Mouse (Mus musculus) right cerebral cortex, postnatal 14 days (tissue): ENCODE data around the gene Psmb11.
"Not testable (repeated sequence)": the region's sequence is repeated elsewhere in the genome, so short reads cannot be mapped to it uniquely, and the experiment has no call there.

ENCODE experiments used
- DNase-seq: peaks from one replicate; pipeline ENCODE4 v3.0.0; 2022

Gene Psmb11

DNA sequence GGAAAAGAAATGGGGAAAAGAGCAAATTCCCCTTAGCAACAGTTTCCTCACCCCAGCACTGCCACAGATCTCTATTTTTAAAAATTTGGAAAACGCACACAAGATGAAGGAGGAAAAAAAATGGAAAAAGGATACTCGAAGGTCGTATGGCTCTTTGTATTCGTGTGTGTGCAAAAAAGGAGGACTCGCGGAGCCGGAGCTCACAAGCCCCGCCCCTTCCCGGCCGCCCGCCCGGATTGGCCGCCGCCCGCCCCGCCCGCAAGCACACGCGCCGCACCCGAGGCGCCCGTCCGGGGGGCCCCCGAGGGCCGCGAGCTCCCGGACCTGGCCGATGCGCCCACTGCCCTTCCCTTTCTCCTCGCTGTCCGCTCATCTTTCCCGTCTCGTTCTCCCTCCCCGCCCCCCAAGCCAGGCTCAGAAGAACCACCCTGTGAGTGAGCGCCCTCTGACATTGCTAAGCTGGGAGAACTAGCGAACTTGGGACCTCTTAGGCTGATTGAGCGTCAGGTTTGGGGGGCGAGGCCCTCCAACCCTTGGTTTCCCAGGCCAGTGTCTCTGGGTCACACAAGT, 15.4 kb upstream of the Psmb11 start, which contains the start of gene 4931414P19Rik:
Gene 4931414P19Rik, minus strand, starts transcription at position 242 of the 570 bp plus-strand sequence.
- peak; percentile 77 for DNase-seq

DNA sequence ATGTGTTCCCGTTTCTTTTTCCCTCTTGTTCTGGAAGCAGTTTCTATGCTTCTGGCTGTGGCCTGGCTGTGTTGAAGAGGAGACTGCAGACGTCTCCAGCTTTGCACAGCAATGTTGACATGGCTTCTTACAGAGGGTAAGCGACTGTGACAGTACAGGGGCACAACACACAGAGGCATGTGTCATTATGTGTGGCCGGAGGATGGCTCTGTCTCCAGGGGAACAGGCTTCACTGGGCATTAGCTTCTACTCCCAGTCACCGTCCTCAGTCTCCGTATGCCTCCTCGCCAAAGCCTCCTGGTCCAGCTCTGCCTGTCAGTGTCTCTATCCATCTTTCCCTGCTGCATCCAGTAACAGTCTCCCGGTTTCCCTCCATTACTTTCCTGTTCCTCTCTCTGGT, 14.0 kb upstream of the Psmb11 start:
- no peak for DNase-seq

DNA sequence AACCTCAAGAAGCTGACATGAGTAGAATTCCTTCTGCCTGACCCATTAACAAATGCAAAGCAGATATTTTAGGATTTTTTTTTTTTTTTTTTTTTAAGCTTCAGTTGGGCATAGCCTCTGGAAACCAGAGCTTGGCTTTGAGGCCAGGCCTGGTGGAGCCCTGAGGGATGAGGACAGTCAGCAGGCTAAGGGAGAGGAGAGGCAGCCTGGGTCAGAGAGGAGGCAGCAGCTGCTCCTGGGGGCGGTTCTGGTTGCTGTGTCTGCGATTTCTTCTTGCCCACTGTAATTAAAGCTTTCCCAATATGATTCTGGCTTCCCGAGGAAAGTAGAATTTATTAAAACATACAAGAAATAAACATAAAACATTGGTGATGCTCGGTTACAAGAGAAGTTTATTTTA, 12.0 kb upstream of the Psmb11 start:
- no peak for DNase-seq

DNA sequence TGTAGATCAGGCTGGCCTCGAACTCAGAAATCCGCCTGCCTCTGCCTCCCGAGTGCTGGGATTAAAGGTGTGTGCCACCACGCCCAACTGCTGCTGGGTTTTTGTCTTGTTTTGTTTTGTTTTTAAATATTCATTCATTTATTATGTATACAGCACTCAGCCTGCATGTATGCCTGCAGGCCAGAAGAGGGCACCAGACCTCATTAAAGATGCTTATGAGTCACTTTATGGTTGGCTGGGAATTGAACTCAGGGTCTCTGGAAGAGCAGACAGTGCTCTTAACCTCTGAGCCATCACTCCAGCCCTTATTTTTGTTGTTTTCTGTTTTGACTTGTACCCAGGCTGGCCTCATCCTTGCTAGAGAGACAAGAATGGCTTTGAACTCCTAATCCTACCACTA, 11.3 kb upstream of the Psmb11 start:
- DNase-seq = no peak

DNA sequence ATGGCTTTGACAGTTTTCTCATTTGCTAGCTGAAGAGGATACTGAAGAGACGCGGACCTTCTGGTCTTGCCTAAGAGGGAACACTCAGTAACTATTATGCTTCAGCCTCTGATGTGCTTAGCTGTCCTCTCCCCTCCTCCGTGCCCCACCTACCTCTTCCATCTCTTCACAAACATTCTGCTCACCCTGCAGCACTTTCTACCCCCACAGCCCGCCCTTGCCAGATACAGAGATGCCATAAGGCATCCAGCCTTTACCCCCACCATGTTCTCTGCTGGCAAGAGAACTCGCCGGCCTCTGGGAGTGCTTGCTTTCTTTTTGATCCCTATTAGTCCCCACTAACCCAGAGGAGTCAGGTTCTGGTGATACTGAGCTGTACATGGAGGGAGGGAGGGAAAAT, 10.6 kb upstream of the Psmb11 start:
- no peak for DNase-seq

DNA sequence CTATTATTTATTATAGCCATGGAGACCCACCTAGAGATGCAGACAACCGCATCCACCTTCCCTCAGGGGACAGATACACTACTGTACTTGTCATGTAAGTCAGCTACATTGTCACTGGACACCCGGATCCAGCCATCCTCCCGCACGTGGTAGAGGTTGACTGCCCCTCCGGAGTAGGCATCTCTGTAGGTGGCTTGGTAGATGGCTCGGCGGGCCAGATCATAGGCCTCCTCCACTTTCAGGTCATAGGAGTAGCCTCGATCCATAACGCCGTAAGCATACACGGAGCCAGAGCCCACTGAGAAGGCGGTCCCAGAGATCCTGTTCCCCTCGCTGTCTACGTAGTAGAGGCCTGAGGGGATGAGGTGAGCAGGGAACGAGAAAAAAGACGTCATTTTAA, 7.1 kb upstream of the Psmb11 start:
- DNase-seq = not testable (repeated sequence)

DNA sequence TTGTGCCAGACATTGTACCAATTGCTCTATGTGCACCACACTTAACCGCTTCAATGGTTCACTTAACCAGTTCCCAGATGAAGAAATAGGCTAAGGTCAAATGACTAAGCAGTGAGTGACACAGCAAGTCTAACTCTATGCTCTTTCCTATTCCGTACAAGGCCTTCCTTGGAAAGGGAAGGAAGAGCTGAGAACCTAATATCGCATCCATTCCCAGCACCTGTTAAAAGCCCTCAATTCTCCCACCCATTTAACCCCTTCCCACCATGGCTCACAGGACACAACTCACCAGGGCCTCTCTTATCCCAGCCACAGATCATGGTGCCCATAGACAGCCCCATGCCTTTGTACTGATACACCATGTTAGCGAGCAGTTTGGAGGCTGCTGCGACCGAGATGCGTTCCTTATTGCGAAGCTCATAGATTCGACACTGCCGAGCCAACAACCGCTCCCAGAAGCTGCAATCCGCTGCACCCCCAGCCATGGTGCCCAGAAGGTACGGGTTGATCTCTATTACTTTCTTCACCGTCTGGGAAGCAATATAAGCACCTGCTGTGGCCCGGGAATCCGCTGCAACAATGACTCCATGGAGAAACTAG, 4.9 kb upstream of the Psmb11 start:
- DNase-seq = no peak

DNA sequence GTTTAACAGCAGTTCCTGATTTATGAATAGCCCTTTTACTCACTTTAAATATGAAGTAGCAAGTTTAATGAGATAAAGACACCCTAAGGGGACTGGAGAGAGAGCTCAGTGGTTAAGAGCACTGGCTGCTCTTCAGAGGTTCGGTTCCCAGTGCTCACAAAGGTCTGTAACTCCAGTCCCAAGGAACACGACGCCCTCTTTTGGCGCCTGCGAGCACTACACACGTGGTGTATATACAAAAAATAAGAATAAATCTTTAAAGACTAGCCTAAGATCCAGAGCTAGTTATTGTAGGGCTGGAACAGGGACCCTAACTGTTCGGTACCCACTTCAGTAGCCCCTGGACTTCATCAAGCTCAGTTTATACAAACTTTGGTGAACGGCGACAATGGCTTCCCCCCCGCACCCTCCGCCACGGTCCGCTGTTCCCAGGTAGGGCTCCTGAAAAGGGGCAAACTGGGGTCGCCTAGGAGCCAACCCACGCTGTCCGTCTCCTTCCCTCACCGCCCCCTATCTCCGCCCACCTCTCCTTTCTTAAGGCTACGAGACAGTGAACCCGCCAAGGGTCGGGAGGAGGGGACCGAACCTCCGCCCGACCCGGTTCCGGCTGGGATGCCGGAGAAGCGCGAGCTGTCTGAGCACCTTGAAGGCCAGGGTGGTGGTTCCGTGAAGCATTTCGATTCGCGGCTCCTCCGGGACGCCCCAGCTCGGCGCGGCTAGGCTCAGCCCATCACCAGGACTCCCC, 3.9 kb upstream of the Psmb11 start:
- peak; percentile 29 for DNase-seq

DNA sequence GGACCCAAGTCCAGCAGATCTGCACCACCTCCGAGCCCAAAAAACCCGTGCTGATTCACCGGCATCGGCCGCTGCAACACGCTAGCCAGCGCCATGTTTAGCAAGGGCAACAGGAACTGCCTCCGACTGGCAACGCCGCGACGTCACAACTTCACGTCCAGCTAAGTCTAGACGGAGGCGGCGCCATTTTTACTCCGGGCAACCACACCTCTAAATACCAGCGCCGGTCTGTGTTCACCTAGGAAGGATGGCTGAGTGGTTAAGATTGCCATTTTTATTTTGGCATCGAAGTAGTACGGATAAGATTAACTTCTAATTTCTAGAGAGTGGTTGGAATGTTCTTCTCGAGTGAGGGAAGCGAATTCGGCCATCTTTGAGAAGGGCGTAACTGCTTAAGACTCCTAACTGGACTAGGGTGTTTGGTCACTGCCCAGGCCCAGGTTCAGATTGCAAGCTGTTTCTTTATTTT, 3.3 kb upstream of the Psmb11 start, which contains the start of gene Psmb5:
Gene Psmb5, minus strand, starts transcription at position 126 of the 469 bp plus-strand sequence.
- DNase-seq = peak; percentile 89

DNA sequence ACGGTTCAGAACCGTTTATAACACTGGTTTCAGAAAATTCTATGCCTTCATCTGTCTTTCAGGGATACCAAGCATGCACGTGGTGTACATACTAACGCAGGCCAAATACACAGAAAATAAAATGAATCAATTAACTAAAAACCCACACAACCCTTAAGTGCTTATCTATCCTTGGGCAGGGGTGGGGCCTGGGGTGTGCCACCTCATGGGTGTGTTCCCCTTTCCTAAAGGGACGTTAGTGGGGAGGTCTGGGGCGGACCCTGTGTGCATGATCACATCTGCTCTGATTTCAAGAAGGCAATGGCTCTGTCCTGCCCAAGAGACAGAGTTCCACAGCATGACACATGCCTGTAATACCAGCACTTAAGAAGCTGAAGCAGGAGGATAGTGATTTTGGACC, 2.1 kb downstream of the Psmb11 start:
- DNase-seq = no peak

DNA sequence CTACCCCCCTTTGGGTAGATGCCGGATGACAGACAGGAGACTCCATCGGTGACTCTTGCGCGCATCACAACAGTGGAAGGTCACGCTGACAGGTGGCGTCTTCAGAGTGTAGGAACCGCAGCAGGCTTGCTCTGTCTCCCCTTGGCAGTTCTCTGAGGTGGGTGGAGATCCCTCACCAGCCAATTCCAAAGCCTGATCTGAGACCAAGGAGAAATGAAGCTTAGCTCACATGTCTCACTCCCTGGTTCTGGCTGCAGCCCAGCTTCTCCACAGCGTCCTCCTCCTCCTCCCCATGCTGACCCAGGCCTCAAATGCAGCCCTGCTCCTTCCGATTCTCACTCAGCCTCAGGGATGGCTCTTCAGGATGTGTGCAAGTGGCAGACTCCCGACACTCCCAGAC, 3.7 kb downstream of the Psmb11 start:
- no peak for DNase-seq

DNA sequence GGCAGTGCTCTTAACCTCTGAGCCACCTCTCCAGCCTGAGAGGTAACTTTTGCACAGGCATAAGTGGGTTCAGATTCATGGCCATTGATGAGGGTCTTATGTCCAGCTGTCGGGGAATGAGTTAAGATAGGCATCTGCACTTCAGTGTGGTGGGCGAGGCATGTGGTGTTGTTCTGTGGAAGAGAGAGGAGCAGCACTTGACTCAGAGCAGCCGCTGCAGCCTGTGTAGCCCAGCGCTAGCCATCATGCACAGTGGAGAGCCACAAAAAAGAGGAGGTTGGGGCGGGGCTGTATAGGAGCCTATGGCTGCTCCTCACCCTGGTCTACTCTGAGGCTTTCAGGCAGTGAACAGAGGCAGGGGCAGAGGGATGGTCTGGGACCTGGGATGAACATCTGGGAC, 6.9 kb downstream of the Psmb11 start:
- no peak for DNase-seq

DNA sequence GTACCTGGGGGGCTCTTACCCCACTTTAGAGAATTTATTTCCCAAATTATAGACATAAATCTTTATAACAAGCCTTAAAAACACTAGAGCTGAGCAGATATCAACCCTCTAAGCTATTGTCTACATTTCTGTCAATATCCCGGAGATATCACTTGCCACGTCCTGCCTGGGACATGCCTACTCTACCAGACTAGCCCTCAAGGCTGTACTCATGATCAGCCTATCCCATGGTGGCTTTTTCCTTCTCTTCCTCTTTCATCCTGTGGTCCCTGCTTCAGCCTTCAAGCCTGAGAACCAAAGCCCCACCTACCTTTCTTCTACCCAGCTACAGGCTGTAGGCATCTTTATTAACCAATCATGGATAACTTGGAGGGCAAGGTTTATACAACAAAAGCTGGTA, 8.6 kb downstream of the Psmb11 start:
- DNase-seq = no peak

DNA sequence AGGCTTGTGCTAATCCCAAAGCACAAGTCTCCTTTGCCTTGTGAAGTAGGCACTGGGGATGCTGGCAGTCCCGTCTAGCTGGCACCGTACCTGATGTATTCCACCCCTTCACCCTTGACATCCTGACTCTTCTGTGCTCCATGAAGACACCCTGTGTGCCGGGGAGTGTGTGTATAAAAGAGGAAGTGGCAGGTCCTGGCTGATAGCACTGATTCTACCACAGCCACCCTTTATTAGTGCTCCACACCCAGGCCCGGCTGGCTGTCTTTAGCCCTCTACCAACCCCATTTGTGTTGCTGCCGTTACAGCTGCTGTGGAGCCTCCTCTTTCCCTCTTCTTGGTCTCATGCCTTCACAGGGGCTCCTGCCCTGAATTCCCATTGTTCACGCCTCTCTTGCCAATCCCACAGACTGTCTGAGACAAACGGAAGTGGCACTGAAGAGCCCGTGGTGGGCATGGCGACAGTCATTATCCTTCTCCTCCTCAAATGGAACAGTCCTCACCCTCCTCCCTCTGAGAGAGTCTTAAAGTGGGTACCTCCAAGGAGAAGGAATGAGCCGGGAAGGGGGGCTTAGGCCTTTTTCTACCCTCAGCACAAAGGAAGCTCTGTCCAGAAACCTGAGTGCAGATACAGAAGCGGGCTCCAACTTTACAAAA, 9.5 kb downstream of the Psmb11 start:
- DNase-seq = no peak

DNA sequence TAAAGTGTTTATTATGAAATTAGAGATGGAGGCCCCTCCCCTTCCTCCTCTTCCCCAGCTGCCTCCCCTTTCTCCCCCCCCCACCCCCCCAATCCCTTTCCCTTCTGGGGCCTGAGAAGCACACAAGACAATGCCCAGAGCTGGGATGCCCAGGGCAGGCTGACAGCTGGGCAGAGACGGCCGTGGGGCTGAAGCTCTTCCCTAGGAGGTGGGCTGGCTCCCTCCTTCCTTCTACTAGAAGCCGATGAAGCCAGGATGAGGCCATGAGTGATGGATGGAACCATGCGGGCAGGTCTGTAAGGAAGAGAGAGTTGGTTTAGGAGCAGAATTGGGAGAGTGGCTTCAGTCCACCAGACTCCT, 10.0 kb downstream of the Psmb11 start:
- DNase-seq = no peak

DNA sequence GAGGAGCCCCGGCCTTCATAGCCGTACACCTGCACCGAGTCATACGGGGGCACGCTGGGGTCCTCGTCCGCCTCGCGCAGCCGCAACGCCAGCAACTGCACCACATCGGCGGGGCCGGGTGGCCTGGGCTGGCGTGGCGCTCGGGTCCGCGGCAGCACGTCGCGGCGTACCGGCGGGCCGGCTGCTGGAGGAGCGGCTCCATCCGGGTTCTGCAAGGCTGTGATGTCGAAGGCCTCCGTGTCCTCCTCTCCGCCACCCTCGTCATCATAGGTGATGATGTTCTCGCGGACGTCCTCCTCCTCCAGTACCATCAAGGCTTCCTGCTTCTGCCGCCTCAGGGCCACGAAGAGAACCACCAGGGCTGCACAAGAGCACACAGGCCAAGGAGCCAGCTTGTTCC, 11.0 kb downstream of the Psmb11 start:
- no peak for DNase-seq

DNA sequence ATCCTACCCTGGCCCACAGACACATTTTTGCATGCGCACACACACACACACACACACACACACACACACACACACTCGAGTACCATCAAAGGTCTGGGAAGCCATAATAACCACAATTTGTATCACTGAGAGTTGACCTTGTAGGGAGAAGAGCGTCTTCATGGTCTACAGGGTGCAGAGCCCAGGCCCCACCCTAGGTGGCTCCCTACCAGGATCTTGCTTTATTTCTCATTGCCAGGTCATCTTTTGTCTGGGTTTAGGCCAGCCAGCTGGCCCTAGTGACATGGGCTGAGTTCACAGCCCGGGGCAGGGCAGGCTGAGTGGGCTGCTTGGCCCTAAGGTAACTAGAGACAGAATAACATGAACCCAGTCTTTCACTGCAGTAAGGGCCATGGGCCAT, 12.9 kb downstream of the Psmb11 start:
- DNase-seq = no peak

DNA sequence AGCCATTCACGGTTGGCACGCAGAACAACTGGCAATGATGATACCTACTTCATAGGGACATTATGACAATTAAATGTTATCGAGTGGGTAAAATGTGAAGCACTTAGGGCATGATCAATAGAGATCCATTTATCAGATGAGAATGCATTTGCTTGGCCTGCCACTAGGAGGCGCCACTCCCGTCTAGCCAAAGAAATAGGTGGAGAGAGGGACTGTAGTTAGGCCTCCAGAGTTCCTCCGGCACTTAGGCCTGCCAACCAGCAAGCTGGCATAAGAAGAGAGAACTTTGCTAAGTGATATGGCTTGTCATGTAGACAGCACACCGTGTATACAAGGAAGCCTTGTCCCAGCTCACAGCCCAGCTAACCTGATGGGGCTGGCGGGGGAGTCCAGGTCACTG, 15.7 kb downstream of the Psmb11 start:
- no peak for DNase-seq

DNA sequence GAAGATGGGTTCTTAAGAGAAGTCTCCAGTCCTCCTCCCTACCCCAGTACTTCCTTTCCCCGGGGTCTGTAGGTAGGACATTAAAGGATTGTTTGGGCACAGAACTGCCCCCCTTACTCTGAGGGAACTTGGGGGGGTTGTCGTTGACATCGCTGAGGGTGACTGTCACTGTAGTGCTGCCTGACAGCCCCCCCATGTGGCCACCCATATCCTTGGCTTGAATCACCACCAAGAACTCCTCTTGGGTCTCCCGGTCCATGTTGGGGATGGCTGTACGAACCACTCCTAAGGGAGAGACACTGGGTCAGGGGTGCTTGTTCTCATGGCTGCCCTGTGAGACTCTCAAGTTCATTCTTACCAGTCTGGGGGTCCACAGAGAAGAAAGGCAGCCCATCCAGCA, 17.0 kb downstream of the Psmb11 start:
- no peak for DNase-seq

DNA sequence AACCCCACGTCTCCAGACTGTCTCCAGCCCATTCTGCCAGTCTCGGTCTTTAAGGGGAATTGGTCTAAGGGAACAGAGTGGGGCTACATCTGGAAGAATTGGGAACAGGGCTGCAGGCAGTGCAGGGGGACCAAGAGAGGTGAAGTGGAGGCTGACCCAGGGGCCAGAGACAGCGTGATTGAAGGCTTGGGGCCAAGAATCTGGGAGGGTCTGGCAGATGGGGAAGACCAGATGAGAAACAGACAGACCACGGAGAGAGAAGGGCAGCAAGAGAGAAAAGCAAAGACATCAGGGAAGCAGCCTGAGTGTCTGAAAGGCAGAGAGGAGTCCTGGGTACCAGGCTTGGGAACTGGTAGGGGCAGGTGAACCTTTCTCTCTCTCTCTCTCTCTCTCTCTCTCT, 18.9 kb downstream of the Psmb11 start:
- DNase-seq = no peak

DNA sequence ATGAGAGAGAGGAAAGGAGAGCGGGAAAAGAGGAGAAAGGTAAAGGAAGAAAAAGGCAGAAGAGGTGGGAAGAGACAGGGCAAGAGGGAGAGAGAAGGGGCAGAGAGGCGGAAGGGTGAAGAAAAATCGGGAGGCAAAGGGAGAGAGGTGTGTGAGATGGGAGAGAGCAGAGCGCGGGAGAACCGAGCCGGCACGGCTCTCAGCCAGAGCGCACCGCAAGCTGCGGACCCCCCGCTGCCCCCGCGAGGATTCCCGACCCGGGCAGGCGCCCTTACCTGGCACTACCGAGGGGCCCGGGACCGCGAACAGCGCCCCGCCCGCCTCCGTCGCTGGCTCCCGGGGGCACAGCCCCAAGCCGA, 19.7 kb downstream of the Psmb11 start, which contains the start of gene Gm17606:
Gene Gm17606, plus strand, starts transcription at position 7 of the 359 bp plus-strand sequence.
- DNase-seq = no peak

DNA sequence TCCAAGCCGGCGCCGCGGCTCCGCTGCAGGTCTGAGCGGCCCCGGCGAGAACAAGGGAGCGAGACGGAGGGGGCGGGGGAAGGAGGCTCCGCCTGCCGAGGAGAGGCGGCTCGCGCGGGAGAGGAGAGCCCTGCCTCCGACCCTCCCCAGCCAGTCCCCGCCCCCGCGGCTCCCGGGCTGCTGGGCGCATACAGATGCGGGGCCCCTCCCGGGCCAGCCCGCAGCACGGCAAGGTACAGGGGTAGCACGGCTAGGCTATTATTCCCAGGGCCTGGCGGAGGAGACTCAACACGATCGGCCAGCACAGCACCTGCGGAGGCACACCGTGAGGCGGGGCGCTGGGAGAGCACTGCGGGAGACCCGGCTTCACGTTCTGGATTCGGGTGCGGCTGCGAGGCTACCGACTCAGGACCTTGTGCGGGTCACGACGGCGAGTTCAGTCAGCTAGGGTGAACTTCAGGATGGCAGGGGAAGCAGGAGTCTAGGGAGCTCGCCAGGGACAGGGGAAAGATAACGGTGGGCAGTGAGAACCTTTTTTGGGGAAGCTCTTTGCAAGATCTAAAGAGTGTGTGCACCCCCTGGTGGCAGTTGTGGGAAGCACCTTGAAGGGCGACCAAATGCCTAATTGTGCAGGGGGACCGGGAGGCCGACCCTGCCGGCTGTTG, 20.2 kb downstream of the Psmb11 start, which contains the start of gene Cdh24:
Gene Cdh24, minus strand, starts transcription at position 60 of the 665 bp plus-strand sequence.
- peak; percentile 90 for DNase-seq
